ENCODE assay signal across 13 mouse cellular contexts in the genomic region with DNA sequence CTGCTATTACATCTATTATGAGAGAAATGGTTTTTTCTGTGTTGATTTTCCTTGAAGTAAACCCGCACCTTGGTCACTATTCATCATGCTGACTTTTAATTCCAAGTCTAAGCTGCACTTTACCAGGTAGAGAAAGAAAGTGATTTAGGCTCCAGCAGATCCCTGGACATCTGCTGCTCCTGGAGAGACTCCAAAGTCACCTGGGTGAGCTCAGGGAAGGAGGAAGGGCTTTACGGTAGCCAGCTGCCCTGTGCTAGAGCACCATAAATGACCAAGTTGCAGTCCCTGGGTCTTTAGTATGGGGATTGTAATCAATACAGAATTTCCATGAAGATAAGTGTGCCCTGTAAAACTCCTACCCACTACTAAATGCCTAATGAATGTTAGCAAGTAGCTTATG.
"Had no signal": no experiment of that assay in that cellular context is flagged by ENCODE, and none has a peak within 500 bp of the region (broad histone marks: within the 10 kb centered on the region; RNA-seq: fewer than 3 reads in every experiment).

No protein-coding gene starts in this region.

- DNase-seq: gastrocnemius, postnatal 10 days; gastrocnemius, postnatal 25 days; heart, adult 18-20 months; heart, postnatal 10 days; heart, postnatal 4 days; kidney, adult 18-20 months; kidney, adult 8-10 months; kidney, postnatal 10 days; kidney, postnatal 25 days; kidney, postnatal 4 days; liver; liver, embryonic 13.5 days; liver, postnatal 0 days had no signal
